Mouse (Mus musculus): ENCODE data around the gene Ddx60.

Gene Ddx60

DNA sequence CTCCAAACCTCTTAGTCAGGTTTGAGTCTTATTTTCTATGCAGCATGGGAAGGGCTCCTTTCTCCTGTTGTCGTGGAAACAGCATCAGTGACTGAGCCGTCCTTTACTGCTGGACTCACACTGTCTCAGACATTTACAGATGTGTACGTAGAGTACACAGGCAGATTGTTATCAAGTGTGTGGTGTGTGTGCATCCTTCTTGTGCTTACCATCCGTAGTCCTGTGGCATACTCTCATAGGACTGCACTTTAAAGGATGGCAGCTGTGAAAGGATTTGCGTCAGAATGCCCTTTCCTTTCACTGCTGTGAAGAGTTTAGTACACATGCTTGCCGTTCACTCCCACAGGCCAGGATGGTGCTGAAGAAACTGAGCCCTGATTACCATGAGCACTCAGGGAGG lies 61.6 kb downstream of the Ddx60 start:
- no peak for DNase-seq

DNA sequence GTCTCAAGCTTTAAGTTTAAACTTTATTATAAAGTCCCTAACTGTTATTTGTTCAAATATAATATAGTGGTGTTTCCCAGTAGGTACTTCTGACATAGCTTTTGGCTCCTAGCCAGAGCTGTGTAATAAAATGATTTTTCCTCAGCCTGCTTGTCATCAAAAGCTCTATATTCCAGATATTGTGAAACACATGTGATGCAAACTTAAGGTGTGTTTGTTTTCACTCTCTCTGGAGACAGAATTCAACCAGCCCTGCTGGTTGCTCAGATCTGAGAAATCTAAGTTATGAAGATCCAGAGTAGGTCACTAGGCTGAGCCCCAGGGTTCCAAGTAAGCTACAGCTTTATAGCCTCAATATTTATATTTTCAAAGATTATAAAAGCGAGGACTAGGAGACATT lies 64.9 kb downstream of the Ddx60 start:
- DNase-seq = no peak

DNA sequence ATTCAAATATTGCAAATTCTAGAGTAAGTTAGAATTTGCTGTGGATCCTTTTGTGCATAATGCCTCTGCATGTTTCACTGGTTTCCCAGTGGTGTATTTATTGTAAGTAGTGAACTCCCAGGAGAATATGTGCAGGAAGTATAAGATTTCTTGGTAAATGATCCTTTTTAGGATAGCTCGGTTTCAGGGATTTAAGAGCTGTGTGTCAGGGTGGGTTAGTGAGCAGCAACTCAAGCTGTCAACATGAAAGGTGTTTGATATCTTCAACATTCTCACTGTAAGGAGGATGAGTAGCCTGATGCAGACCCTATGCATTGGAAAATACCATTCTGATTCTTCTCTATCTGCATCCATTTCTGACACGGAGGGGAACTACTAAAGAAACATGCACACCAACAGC lies 69.2 kb downstream of the Ddx60 start:
- no peak for DNase-seq

DNA sequence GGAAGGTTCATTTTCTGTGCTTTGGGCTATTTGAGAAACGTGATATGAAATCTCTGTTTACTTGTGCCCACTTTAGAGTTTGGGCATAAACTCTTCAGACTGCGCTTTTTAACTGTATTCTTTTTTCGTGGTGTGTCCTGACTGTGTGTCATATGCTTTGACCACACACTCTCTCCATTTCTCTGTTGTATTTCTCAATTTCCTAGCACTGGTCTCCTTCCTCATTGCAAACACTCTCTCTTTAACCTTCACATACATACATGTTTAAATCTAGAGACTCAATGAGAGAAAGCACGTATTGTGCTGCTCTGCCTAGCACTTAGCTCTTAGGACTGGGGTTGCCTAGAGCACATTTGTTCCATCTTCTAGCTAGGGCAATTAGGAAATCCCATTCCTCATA lies 86.3 kb downstream of the Ddx60 start:
- DNase-seq = no peak

DNA sequence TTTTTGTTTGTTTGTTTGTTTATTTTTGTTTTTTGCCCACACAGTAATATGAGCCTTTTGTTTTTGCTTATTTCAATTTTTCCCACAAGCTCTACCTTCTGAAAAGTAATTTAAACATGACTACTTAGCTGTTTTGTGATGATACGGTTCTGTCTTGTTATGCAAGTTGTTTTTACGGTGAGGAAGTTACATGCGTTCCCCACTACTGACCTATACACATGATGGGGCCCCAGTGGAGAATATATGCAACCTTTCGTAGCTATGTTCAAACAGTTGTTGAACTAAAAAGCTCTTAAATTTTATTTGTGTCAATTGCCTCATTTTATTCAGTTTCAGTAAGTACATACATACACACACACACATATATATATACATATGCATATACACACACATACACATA lies 86.7 kb downstream of the Ddx60 start:
- no peak for DNase-seq

DNA sequence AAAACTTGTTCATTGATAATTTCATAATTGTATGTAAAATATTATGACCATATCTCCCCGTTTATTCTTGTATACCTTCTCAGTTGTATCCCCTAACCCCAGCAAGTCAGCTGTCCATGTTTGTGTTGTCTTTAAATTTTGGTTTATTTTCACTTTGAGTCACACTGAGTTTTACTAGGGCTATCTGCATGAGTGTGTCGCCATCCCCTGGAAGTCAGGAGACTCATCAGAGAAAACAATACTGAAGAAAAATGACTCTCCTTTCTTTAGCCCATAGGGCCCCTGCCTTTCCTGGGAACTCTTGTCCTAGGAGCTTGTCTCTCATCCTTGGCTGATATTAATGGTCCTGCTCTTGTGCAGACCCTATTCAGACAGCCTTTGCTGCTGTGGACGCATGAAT lies 106.5 kb downstream of the Ddx60 start:
- no peak for DNase-seq

DNA sequence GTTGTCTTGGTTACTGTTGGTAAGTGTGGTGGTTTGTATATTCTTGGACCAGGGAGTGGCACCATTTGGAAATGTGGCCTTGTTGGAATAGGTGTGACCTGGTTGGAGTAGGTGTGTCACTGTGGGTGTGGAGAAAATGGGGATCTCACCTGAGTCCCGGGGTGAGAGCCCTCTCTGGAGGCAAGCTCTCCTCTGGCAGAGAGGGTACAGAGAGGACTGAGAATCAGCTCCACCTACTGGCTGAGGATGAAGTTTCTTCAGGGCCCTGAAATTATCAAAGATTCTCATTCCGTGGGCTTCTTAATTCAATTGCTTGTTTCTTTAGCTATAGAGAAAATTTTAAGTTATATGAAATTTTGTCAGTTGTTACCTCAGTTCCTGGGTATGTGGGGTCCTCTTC lies 118.9 kb downstream of the Ddx60 start:
- DNase-seq = no peak

DNA sequence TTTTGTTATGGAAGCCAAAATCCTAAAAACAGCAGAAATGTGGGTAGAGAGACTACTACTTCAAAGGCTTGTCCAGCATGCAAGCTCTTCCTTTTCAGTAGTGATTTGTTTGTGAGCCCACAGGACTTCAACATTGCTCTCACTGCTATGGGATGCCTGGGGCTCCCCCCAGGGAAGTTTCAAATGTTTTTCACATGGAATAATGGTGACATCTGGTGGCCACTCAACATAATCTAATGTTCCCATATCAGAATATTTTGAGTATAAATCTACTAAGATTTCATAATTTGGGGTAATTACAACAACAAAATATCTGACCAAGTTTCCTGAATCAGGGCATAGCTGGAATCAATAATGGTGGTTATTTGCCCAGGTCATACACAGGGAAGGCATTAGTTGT lies 132.5 kb downstream of the Ddx60 start:
- no peak for DNase-seq

DNA sequence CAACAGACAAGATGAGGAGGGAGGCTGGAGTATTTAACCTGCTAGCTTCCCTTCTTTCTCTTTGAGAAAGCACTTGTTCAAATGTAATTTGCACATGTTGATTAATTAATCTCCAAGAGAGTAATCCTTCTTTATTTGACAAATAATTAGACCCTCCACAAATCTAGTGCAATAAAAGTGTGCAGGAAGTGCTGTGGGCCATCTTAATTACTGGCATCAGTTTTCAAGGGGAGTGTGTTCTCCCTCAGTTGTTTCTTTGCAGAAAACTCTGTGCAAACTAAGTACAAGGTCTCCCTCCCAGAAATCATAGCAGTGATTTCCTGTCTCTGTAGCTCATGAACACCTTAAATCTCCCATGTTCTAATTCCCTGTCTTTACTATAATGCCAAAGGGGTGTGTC lies 140.4 kb downstream of the Ddx60 start:
- DNase-seq = no peak

DNA sequence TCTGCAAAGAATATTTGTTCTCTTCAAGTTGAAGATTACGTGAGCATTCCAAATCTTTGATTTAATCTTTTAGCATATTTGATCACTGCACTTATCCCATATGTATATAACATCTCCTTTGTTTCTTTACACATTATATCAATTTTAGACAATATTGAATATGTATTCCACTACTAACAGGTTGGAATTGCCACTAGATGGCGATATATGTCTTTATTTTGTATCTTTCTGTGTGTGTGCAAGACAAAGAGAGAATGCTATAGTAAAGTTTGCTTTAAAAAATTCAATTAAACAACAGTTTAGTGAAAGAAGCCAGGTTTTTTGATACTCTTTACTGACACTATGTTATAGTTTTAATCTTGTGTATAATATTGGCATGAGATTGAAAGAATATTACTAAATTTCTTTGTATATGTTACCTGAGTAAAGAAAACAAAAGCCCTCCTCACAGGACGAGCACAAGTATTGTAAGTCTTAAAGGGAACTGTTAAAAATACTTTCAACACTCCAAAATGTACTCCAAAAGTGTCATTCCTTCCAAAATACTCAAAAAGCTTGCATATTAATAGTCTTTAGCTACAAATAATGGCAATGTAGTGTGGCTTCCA lies 152.4 kb downstream of the Ddx60 start:
- DNase-seq = no peak

DNA sequence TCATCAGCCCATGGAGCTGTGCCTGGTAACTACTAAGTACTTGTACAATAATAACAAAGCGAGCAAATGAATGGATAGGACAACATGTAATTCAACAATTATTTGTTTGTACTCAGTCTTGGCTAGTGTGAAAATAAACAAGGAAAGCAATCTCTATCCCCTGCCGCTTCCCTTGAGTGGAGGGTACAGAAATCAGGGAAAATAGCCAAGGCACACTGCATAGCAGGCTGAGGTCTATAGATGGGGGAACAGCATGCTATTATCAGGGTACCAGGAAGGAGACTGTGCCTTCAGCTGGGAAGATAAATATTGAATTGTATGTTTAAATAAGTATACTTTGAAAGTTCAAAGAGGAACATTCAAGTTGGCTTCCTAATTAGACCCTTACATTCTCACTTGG lies 153.9 kb downstream of the Ddx60 start:
- DNase-seq = no peak

Measured in cerebellum, adult 11-12 months (tissue).